Mouse (Mus musculus) adrenal gland, adult 8-10 months (tissue): ENCODE measurements around the gene Runx2. TPM values are rescaled to one million over a fixed set of nuclear protein-coding genes. Genes with fewer than 3 reads are reported as not detected.

Source experiments
- DNase-seq: peaks from one replicate; pipeline ENCODE4 v3.0.0; 2022
- total RNA-seq, 4 experiments: library from RNA; stranded (reverse); gene quantifications; 2 replicates each; pipeline ENCODE4 v1.2.4; 2022

The Runx2 gene
- total RNA-seq, 4 experiments from 2014 or later = 19.6 to 32.8 (median 25.7) TPM

DNA sequence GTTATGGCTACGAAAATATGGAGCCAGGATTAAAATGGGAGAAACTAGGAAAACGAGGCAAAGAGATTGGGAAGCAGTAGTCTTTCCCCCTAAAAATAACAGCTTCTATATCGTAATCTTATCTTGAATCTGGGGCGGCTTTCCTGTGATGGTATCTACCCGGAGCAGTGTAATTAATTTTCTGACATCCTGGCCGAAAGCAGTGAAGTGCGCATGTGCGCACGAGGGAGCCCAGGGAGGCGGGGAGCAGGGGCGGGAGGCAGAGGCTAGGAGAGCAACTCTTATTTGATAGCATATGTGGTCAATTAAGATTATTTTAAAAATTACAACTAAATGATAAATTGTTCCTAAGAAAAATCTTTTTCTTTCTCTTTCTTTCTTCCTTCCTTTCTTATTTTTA lies 195.9 kb downstream of the Runx2 start:
- DNase-seq = no peak

DNA sequence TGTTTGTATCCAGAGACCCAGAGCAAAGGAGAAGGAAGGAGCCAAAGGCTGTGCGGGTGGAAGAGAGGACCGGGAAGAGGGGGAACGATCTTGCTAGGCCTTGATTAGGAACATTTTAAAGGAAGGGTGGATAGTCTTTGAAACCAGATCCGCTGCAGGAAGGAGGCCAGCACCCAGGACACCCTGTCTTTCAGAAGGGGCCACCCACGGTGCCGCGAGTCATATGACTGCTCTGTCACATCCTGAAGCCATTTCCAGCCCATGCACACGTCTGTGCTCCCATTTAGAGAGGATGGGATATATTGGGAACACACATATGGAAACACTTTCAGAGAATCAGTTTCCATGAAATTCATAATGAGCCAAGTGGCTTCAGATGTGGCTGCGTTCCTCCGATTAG lies 196.4 kb downstream of the Runx2 start:
- DNase-seq = no peak

- no peak for DNase-seq
Measured at GRCm38 (mm10) chr17:44617741-44618140, 196.9 kb downstream of the Runx2 start.

DNA sequence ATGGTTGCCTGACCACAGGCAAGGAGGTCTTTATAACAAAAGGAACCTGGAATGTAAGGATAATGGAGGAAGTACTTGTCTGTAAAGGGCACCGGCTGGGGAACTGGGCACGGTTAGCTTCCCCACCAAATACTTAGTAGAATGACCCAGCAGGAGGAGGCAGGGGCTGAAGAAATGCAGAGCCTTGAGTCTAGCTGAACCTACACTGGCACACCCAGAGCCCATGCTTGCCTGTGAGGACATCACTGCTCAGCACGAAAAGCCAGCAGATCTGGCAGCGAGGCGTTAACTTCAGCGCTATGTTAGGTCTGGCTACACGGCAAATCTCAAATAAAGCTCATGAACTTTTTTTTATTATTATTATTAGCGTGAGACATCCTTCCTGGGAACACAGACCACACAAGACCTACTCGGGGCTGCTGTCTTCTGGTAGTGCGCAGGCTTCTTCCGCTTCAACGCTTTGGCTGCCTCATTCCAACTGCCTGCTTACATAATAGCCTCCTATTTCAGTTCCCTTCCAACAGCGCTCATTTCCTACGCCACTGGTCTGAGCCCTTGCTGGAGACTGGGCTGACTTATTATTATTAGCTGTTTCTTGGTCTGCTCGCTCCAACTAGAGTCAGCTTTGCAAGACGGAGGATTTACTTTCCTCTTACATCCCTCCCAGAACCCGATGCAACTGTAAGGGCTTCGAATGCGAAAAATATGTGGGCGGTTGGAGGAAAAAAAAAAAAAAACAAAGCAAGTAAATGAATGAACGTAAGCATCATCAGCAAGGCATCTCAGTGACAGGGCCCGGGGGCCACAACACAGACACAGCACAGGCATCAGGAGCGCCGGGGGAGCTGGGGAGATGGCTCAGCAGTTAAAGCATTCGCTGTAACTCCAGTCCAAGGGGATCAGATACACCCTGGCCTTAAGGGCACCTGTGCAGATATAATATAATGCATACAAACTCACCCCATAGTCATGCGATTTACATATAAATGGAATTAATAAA lies 200.6 kb downstream of the Runx2 start:
- no peak for DNase-seq

GRCm38 (mm10) chr17:44612641-44613040 lies 202.0 kb downstream of the Runx2 start:
- DNase-seq = no peak

DNA sequence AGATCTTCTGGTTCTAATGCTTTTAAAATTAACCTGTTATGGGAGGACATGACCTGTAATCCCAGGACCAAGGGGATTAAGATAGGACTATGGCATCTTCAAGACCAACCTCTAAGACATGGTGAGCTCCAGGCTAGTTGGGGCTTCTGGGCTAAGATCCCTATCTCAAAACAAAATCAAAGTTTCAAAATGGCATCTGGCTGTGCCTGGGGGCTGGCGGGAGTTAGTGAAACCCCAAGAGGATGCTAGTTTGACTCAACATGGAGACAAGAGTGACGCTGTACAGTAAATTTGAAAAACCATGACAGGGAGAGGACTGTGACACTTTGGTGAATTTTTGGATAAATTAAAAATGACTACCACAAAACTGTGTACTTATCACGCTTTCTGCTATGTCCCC lies 202.6 kb downstream of the Runx2 start:
- DNase-seq = no peak

DNA sequence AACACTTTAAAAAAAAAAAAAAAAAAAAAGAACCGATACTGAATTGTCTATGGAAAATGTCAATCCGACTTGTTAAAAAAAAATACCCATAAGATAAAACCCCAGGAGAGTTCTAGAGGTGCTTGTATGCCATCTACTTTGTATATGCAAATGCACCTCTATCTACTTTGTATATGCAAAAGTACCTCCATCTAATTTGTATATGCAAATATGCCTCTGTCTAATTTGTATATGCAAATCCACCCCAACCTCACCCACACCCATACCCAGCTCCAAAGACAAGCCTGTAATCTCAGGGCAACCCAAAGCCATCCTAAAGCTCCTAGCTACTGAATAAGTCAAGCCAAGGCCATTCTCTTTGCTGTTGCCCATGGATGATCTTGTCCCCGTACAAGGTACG lies 203.1 kb downstream of the Runx2 start:
- DNase-seq = no peak

GRCm38 (mm10) chr17:44610828-44611227 lies 203.8 kb downstream of the Runx2 start:
- DNase-seq = no peak

- no peak for DNase-seq
Measured at GRCm38 (mm10) chr17:44609897-44610641, 204.5 kb downstream of the Runx2 start.

- no peak for DNase-seq
Measured at GRCm38 (mm10) chr17:44609356-44609755, 205.2 kb downstream of the Runx2 start.

- DNase-seq = no peak
Measured at GRCm38 (mm10) chr17:44608907-44609306, 205.7 kb downstream of the Runx2 start.

GRCm38 (mm10) chr17:44607383-44607782 lies 207.2 kb downstream of the Runx2 start:
- DNase-seq = no peak

- DNase-seq = no peak
Measured at GRCm38 (mm10) chr17:44606245-44606644, 208.4 kb downstream of the Runx2 start.

GRCm38 (mm10) chr17:44605749-44606148 lies 208.8 kb downstream of the Runx2 start:
- DNase-seq = no peak

- no peak for DNase-seq
Measured at GRCm38 (mm10) chr17:44603170-44603569, 211.4 kb downstream of the Runx2 start.

DNA sequence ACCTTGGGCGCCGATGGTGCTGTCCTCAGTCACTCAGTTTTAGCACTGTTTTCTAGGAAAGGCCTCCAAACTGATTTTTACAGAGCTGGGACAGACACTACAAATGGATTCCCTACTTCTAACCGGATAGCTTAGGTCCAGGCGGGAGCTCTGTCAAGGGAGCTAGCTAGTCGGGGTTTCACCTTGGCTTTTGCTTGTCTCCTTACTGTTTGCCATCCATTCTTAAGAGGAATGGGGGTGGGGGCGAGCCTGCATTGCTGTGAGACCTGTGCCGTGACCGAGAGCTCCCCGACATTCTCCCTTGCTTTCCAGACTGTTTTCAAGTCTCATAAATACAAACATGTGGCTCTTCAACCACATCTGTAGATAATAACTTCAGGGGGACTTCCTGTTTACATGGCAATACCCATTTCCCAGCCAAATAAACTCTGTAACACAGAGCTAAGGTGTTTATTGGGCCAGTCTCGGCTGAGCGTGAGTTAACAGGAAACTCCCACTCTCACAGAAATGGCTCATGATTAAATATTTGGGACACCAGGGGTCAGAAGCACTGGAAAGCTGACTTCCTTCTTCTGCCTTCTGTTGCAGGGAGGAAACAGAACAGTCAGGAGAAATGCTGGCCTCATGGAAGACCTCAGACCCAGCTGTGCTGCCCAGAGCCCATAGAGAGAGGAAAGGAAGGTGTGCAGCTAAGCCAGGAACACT lies 213.1 kb downstream of the Runx2 start:
- DNase-seq = no peak

- DNase-seq = no peak
Measured at GRCm38 (mm10) chr17:44599856-44600255, 214.7 kb downstream of the Runx2 start.

DNA sequence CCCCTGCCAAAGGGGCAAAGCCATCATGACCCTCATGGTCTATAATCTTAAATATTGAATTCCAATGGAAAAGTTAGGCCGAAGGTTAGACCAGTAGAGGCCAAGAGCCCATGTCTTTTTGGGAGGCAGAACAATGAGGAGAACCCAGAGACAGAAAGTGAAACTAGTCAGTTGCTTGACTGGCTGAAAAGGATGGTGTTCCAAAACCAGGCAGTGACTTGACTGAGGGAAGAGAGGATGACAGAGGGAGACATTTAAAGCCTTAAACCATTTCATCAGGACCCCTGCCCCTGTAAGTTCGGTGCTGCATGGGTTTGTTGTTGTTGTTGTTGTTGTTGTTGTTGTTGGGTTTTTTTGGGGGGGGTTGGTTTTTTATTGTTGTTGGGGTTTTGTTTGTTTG lies 215.5 kb downstream of the Runx2 start:
- DNase-seq = no peak

- DNase-seq = no peak
Measured at GRCm38 (mm10) chr17:44597918-44598504, 216.6 kb downstream of the Runx2 start.

- no peak for DNase-seq
Measured at GRCm38 (mm10) chr17:44592737-44593090, 221.9 kb downstream of the Runx2 start.

GRCm38 (mm10) chr17:44592067-44592736 lies 222.4 kb downstream of the Runx2 start:
- no peak for DNase-seq

GRCm38 (mm10) chr17:44588470-44588869 lies 226.1 kb downstream of the Runx2 start:
- no peak for DNase-seq
